Mouse (Mus musculus) subcutaneous adipose tissue, adult 2 months (tissue): Measurements from ENCODE around the gene Pla2g15. TPM values are rescaled to one million over a fixed set of nuclear protein-coding genes. Genes with fewer than 3 reads are reported as not detected.

ENCODE experiments used
- polyA plus RNA-seq: library from polyadenylated mRNA; depleted of rRNA; stranded (reverse); fragments of >200 nt; gene quantifications from 2 replicates; pipeline ENCODE4 v1.2.3, GENCODE M21; 2012; ENCODE audit warnings: low replicate concordance; rRNA removed

Gene Pla2g15
- polyA plus RNA-seq, result 35.2 and 37.3 TPM in 2 replicates

GRCm38 (mm10) chr8:106149801-106150652 lies at the start of gene Pla2g15:
Pla2g15 (plus strand) TSS chr8:106150399.

GRCm38 (mm10) chr8:106136156-106137130 lies 13.8 kb upstream of the Pla2g15 start, which contains the start of gene Esrp2:
Esrp2 (minus strand) TSS chr8:106136974.

GRCm38 (mm10) chr8:106168356-106169016 lies 18.3 kb downstream of the Pla2g15 start, which contains the start of gene Slc7a6:
Slc7a6 (plus strand) TSS chr8:106168857.

GRCm38 (mm10) chr8:106210821-106211345 lies 60.7 kb downstream of the Pla2g15 start, which contains the start of the genes Slc7a6os and Prmt7:
Slc7a6os (minus strand) TSS chr8:106210935.
Prmt7 (plus strand) TSS chr8:106210936.

Other genes with a start within 250 kb of the Pla2g15 start
- 55.5 and 60.6 TPM in 2 replicates for gene Pskh1, start 250.0 kb upstream of the Pla2g15 start, polyA plus RNA-seq
- 2.2 and 4.2 TPM in 2 replicates for gene Ctrl, start 216.5 kb upstream of the Pla2g15 start, polyA plus RNA-seq
- gene Psmb10, start 212.0 kb upstream of the Pla2g15 start, polyA plus RNA-seq, result 152 and 154 TPM in 2 replicates
- gene Lcat, start 207.0 kb upstream of the Pla2g15 start, polyA plus RNA-seq, result 3.1 and 5.9 TPM in 2 replicates
- 68.7 and 121 TPM in 2 replicates for gene Slc12a4, start 184.3 kb upstream of the Pla2g15 start, polyA plus RNA-seq
- 0.18 and 0.40 TPM in 2 replicates for gene Dpep3, start 171.0 kb upstream of the Pla2g15 start, polyA plus RNA-seq
- gene Dus2, start 159.1 kb upstream of the Pla2g15 start, polyA plus RNA-seq, result 15.8 and 20.1 TPM in 2 replicates
- not detected in 2 replicates for gene Dpep2nb, start 144.4 kb upstream of the Pla2g15 start, polyA plus RNA-seq
- gene Ddx28, start 138.5 kb upstream of the Pla2g15 start, polyA plus RNA-seq, result 11.3 and 11.9 TPM in 2 replicates
- gene Nfatc3, start 91.6 kb upstream of the Pla2g15 start, polyA plus RNA-seq, result 29.9 and 36.2 TPM in 2 replicates
- gene Esrp2, start 13.4 kb upstream of the Pla2g15 start, polyA plus RNA-seq, result 0.06 and 12.4 TPM in 2 replicates
- gene Slc7a6, start 18.5 kb downstream of the Pla2g15 start, polyA plus RNA-seq, result 35.1 and 36.9 TPM in 2 replicates
- 12.8 and 22.2 TPM in 2 replicates for gene Slc7a6os, start 60.5 kb downstream of the Pla2g15 start, polyA plus RNA-seq
- gene Prmt7, start 60.5 kb downstream of the Pla2g15 start, polyA plus RNA-seq, result 22.8 and 30.8 TPM in 2 replicates
- 5.2 and 7.8 TPM in 2 replicates for gene Smpd3, start 187.6 kb downstream of the Pla2g15 start, polyA plus RNA-seq